Mouse (Mus musculus) heart, embryonic 10.5 days (tissue): Measurements from ENCODE around the gene Cacul1. TPM values are rescaled to one million over a fixed set of nuclear protein-coding genes. Genes with fewer than 3 reads are reported as not detected.
"Not testable (repeated sequence)": the region's sequence is repeated elsewhere in the genome, so short reads cannot be mapped to it uniquely, and the experiment has no call there.

Source experiments
- DNase-seq: peaks from one replicate; pipeline ENCODE4 v3.0.0-alpha.2; 2017; ENCODE audit warnings: low spot score
- H3K27ac ChIP-seq: fragments of 300-500 bp; sonication (generic); 2 replicates; pipeline ENCODE4 v1.5.1; 2016; ENCODE audit warnings: mild to moderate bottlenecking
- H3K27me3 ChIP-seq: fragments of 300-500 bp; sonication (generic); 2 replicates; pipeline ENCODE4 v1.6.1; 2016; ENCODE audit warnings: mild to moderate bottlenecking; ENCODE audit not compliant: poor library complexity, insufficient read depth, severe bottlenecking
- H3K36me3 ChIP-seq: fragments of 300-500 bp; sonication (generic); 2 replicates; pipeline ENCODE4 v1.6.1; 2016; ENCODE audit warnings: mild to moderate bottlenecking, moderate library complexity
- H3K4me1 ChIP-seq: fragments of 300-500 bp; sonication (generic); 2 replicates; pipeline ENCODE4 v1.6.1; 2016; ENCODE audit warnings: mild to moderate bottlenecking
- H3K4me3 ChIP-seq: fragments of 300-500 bp; sonication (generic); 2 replicates; pipeline ENCODE4 v1.5.1; 2016; ENCODE audit warnings: mild to moderate bottlenecking, moderate library complexity
- H3K9me3 ChIP-seq: fragments of 300-500 bp; sonication (generic); 2 replicates; pipeline ENCODE4 v1.6.1; 2016; ENCODE audit warnings: mild to moderate bottlenecking, moderate library complexity
- WGBS: fragments of 180-500 bp; shearing (Covaris S2); methylation state at CpG from one replicate; pipeline ENCODE4 v1.1.7; 2016; 5-methylcytosine and 5-hydroxymethylcytosine counted together
- polyA plus RNA-seq: library from polyadenylated mRNA; unstranded; fragments of >200 nt; fragmentation: Nextera tagmentation; extraction: Ambion mirVana; gene quantifications from 2 replicates; pipeline ENCODE4 v1.2.1, GENCODE M21; 2016

The Cacul1 gene
- 20.8 and 26.3 TPM in 2 replicates for polyA plus RNA-seq

DNA sequence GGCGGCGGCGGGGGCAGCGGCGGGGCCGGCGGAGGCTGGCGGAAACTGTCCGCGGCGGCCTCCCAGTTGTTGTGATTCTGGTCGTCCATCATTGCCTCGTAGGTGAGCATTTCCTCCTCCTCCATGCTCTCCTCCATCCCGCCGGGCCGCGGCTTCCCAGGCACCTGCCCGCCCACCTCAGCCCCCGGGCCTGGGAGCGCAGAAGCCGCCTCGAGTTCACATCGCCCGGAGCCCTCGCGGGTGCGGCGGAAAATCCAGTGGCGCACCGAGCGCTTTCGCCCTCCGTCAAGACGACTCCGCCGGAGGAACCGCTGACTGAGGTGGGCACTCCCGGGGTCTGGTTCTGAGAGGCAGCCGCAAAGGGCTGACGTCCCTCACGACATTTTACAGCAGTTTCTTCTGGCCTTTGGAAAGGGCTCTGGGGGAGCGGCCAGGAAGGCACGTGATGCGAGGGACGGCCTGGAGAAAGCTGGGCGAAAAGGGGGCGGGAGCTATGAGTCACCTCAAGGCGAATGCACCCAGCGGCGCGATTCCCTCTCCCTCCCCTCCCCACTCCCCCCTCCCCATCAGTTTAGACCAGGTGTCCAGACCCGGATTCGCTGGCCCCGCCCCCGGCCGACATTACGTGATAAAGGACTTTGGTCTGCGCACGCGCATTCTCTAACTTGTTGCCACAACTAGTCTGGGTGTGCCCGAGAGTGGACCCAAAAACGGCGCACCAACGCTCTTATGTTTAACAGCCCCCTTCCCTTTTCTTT lies at the start of gene Cacul1:
Gene Cacul1 (minus strand): TSS at position 444 of the 758 bp plus-strand sequence.
- Histone ChIP-seq H3K36me3 (peaks cover 4% of the 10 kb centered on the region; the same call in 1 of the 2 replicates), H3K27ac (peak within 1 kb of the TSS; percentile 96), H3K27me3 (no peaks in the 10 kb centered on the region), H3K4me1 (peaks cover 6% of the 10 kb centered on the region), H3K4me3 (peak within 1 kb of the TSS; percentile 98), H3K9me3 (no peaks in the 10 kb centered on the region)
- DNase-seq = peak; percentile 100
- WGBS = under 1% methylated on average over 61 of the region's 64 CpGs

DNA sequence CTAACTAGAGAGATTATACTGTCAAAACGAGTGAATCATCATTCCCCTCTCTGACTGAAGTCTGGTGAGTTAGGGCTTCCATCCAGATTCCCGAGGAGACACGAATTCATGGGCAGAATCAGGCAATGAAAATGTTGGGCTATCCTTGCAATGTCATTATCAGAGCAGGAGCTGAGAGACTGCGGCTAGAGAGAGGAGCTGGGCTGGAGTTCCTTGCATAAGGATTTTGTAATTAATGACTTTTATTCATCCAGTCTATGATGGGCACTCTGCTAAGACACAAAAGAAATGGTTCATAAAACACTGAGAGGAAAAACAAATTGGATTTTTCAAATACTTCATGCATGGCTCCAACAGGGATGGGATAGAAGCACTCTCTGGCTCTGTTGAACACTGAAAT lies 38.6 kb upstream of the Cacul1 start:
- no peak for DNase-seq
- no peaks in the 10 kb centered on the region for H3K4me1 ChIP-seq

DNA sequence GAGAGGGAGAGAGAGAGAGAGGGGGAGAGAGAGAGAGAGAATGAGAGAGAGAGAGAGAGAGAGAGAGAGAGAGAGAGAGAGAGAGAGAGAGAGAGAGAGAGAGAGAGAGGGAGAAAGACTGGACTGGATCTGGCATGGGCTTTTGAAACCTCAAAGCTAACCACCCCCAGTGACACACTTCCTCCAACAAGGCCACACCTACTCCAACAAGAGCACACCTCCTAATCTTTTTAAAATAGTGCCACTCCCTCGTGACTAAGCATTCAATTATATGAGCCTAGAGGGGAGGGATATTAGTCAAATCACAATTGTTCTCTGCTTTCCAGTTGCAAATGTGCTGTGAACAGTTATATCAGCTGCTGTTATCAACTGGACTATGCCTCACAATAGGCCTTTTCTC lies 36.2 kb upstream of the Cacul1 start:
- H3K27ac ChIP-seq = no peak overlapping the region
- H3K4me1 ChIP-seq = no peaks in the 10 kb centered on the region
- no peaks in the 10 kb centered on the region for H3K27me3 ChIP-seq
- no peaks in the 10 kb centered on the region for H3K9me3 ChIP-seq
- DNase-seq = no peak
- no peak overlapping the region for H3K4me3 ChIP-seq
- 26% methylated on average over 1 of the region's 1 CpGs for WGBS
- H3K36me3 ChIP-seq = no peaks in the 10 kb centered on the region

More for the DNA sequence above, 38.6 kb upstream of the Cacul1 start:
- 61% methylated on average over 4 of the region's 4 CpGs for WGBS
- Histone ChIP-seq H3K4me3 (no peak overlapping the region), H3K36me3 (no peaks in the 10 kb centered on the region), H3K27me3 (no peaks in the 10 kb centered on the region), H3K9me3 (no peaks in the 10 kb centered on the region), H3K27ac (no peak overlapping the region)

DNA sequence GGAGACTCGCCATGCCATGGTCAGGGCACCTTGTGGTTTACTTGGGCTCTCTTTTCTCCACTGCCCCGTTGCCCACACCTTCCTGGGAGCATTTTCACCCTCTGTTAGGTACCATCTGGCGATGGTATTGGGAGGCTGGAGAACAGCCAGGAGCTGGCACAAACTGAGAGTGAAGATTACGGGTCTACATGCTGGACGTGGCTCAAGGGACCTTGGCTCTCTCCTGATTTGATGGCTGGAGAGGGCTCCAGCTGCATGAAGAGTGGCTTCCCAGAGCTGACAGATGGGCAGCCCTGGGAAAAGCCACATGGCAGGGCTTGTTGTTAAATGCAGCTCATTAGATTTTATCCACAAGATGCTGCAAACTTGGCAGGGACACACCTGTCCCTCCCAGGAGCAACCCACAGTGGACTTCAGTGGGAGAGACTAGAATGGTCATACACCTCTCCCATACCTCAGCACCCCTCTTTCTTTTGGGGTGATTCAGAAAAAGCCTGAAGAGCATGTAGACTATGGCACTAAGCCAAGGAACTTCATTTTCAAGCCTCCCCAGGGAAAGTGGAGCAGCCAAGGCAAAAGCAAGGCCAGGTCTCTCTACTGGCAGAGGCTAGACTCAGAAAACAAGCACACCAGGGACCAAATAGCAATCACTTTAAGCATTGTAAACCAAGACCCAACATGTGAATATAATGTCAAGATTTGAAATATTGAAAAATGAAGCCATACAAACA lies 34.8 kb upstream of the Cacul1 start:
- Histone ChIP-seq H3K4me3 (no peak overlapping the region), H3K27me3 (no peaks in the 10 kb centered on the region), H3K4me1 (no peaks in the 10 kb centered on the region), H3K27ac (no peak overlapping the region), H3K36me3 (no peaks in the 10 kb centered on the region), H3K9me3 (no peaks in the 10 kb centered on the region)
- DNase-seq = no peak
- WGBS = 72% methylated on average over 5 of the region's 5 CpGs

- no peak for DNase-seq
- Histone ChIP-seq H3K9me3 (no peaks in the 10 kb centered on the region), H3K4me3 (no peak overlapping the region), H3K4me1 (no peaks in the 10 kb centered on the region), H3K36me3 (no peaks in the 10 kb centered on the region), H3K27ac (no peak overlapping the region), H3K27me3 (no peaks in the 10 kb centered on the region)
- 42% methylated on average over 12 of the region's 12 CpGs for WGBS
These were observed 30.8 kb upstream of the Cacul1 start for GRCm38 (mm10) chr19:60611525-60612215.

DNA sequence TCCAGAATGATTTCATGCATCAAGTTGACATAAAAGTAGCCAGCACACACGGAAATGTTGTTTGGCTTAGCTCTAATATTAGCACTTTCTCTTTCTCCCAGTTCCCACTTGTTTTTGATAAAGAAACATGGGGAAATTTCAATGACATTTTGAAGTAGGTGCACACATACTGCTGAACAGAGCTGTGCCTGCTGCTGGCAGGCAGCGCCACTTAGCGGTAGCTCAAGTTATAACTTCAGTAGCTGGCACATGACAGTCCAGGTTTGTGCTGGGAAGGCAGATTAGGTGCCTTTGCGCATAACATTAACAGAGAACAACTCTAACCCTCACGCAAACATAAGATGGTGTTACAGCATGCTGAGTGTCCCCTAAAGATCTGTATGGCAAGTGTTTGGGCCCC lies 27.9 kb upstream of the Cacul1 start:
- no peaks in the 10 kb centered on the region for H3K9me3 ChIP-seq
- DNase-seq = no peak
- H3K4me1 ChIP-seq = no peaks in the 10 kb centered on the region
- WGBS = 26% methylated on average over 5 of the region's 5 CpGs
- H3K27ac ChIP-seq = no peak overlapping the region
- no peak overlapping the region for H3K4me3 ChIP-seq
- H3K36me3 ChIP-seq = no peaks in the 10 kb centered on the region
- H3K27me3 ChIP-seq = no peaks in the 10 kb centered on the region

DNA sequence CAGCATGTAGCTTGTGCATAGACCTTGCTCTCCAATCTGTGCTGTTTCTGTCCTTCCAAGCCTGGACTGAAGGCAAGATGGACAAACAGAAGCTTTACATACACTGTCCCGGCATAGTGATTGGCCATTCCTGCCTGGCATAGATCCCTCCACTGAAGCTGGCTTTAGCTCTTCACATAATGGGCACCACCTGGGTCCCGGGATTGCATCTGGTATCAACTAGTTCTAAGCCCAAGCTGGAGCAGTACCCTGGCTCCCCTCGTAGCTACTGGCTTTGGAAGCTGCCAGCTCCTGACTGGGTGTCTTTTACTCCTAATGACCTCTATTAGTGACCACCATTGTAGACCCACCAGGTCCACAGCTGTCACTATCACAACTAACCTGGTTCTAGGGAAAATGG lies 22.8 kb upstream of the Cacul1 start:
- no peaks in the 10 kb centered on the region for H3K9me3 ChIP-seq
- no peak overlapping the region for H3K27ac ChIP-seq
- no peak for DNase-seq
- H3K27me3 ChIP-seq = no peaks in the 10 kb centered on the region
- no peaks in the 10 kb centered on the region for H3K36me3 ChIP-seq
- no peaks in the 10 kb centered on the region for H3K4me1 ChIP-seq
- no peak overlapping the region for H3K4me3 ChIP-seq
- WGBS = 83% methylated on average over 3 of the region's 3 CpGs

DNA sequence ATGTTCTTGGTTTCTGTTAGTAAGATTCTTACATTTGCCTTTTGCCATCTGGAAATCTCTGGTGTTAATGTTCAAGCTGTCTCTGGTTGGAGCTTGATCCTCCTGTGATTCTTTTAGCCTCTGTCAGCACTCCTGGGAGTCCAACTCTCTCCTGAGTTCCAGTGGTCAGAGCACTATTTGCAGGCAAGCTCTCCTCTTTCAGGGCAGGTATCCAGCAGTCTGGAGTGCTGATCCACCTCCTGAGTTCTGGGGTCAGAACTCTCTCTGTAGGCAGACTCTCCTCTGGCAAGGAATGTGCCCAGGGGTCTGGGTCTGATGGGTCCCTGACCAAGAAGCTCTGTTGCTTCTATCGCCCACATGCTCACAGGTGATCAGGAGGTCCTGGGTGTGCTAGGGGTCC lies 21.2 kb upstream of the Cacul1 start:
- H3K27ac ChIP-seq, DNase-seq, H3K36me3 ChIP-seq, H3K27me3 ChIP-seq, H3K4me1 ChIP-seq, H3K9me3 ChIP-seq, H3K4me3 ChIP-seq: not testable (repeated sequence)
- 75% methylated on average over 1 of the region's 1 CpGs for WGBS

DNA sequence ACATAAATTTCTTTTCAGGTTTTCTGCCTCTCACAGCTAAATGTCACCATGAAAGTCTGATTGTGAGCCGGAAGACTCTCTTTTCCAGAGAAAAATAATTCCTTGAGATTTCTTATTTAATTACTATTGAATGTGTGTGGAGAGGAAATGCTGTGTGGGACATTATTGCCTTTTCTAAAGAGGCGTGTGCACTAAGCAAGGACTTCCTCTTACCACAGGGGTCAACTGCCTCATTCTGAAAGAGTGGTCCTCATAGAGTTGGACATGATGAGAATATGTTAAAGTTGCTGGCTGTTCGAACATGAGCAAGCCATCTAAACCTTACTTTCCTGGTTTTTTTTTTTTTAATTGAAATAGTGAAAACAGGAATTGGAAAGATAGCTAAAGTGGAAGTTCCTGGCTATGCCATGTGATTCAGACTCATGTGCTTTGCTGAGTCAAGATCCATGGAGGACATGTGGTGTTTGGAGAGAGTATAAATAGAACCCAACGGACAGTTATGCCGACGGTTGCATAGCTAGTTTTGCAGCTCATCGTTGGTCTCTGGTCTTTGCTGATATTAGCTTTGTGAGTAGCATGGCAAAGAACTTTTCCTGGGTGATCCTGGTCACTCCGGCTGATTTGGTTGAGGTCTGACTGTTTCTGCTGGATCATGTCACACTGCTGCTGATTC lies 17.3 kb upstream of the Cacul1 start:
- Histone ChIP-seq H3K9me3 (no peaks in the 10 kb centered on the region), H3K4me1 (no peaks in the 10 kb centered on the region), H3K27me3 (no peaks in the 10 kb centered on the region), H3K4me3 (no peak overlapping the region), H3K36me3 (no peaks in the 10 kb centered on the region), H3K27ac (no peak overlapping the region)
- 78% methylated on average over 8 of the region's 8 CpGs for WGBS
- no peak for DNase-seq

- 84% methylated on average over 2 of the region's 2 CpGs for WGBS
- no peak overlapping the region for H3K4me3 ChIP-seq
- no peak for DNase-seq
- no peaks in the 10 kb centered on the region for H3K36me3 ChIP-seq
- no peaks in the 10 kb centered on the region for H3K4me1 ChIP-seq
- no peak overlapping the region for H3K27ac ChIP-seq
- H3K27me3 ChIP-seq = no peaks in the 10 kb centered on the region
- no peaks in the 10 kb centered on the region for H3K9me3 ChIP-seq
These were observed 8.8 kb upstream of the Cacul1 start for GRCm38 (mm10) chr19:60589646-60590045.

GRCm38 (mm10) chr19:60586652-60587051 lies 5.8 kb upstream of the Cacul1 start:
- Histone ChIP-seq H3K9me3 (no peaks in the 10 kb centered on the region), H3K27me3 (no peaks in the 10 kb centered on the region), H3K27ac (no peak overlapping the region), H3K4me3 (no peak overlapping the region), H3K36me3 (no peaks in the 10 kb centered on the region), H3K4me1 (no peaks in the 10 kb centered on the region)
- no peak for DNase-seq
- WGBS = 71% methylated on average over 5 of the region's 5 CpGs

DNA sequence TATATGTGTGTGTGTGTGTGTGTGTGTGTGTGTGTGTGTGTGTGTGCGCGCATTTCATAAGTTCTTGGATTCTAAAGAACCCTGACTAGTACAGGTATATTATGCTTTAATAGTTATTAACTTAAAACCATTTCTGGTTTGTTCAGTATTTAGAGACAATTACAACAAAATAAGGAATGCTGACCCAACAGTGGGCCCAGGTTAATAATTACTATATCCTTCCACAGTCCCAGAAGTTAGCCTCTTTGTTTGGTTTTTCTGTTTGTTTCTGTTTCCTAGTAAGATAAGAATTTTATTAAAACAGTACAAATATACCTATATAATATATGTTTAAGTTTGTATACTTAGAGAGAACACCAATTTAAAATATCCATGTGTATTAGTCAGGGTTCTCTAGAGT lies 2.4 kb upstream of the Cacul1 start:
- WGBS = 88% methylated on average over 2 of the region's 2 CpGs
- H3K9me3 ChIP-seq = no peaks in the 10 kb centered on the region
- no peak for DNase-seq
- H3K4me1 ChIP-seq = peaks cover 6% of the 10 kb centered on the region
- H3K36me3 ChIP-seq = no peaks in the 10 kb centered on the region
- H3K4me3 ChIP-seq = no peak overlapping the region
- H3K27me3 ChIP-seq = no peaks in the 10 kb centered on the region
- no peak overlapping the region for H3K27ac ChIP-seq
